Mouse (Mus musculus) liver, embryonic 14.5 days (tissue): ENCODE data around the gene Adssl1. TPM values are rescaled to one million over a fixed set of nuclear protein-coding genes. Genes with fewer than 3 reads are reported as not detected.

Experiments
- ATAC-seq: fragments of 200-750 bp; cut with Nextera tagmentation; 2 replicates; pipeline ENCODE4 v1.8.0; 2017; ENCODE audit warnings: moderate number of reproducible peaks, mild to moderate bottlenecking, moderate library complexity; ENCODE audit not compliant: insufficient read depth
- DNase-seq, 3 experiments: peaks; one replicate each; pipeline ENCODE4 v3.0.0-alpha.2; 2012 to 2013; ENCODE audit warnings: low read depth in 3 of 3, low spot score in 3 of 3
- H3K27ac ChIP-seq: fragments of 300-500 bp; sonication (generic); 2 replicates; pipeline ENCODE4 v1.5.1; 2014; ENCODE audit warnings: moderate library complexity, mild to moderate bottlenecking, control low read depth, inconsistent platforms
- H3K27me3 ChIP-seq: fragments of 300-500 bp; sonication (generic); 2 replicates; pipeline ENCODE4 v1.6.1; 2014; ENCODE audit warnings: mild to moderate bottlenecking, low read length, moderate library complexity; ENCODE audit not compliant: control insufficient read depth, insufficient read depth
- H3K36me3 ChIP-seq: fragments of 300-500 bp; sonication (generic); replicated peaks from 2 replicates; pipeline ENCODE4 v1.6.1; 2014; ENCODE audit warnings: low read depth; ENCODE audit not compliant: control insufficient read depth, insufficient read depth
- H3K4me1 ChIP-seq, 2 experiments: fragments of 200-500 bp in 1 of 2; fragments of 300-500 bp in 1 of 2; sonication (generic) in 1 of 2; replicated peaks; 2 replicates each; pipeline ENCODE4 v1.6.1; 2012 to 2014; ENCODE audit warnings: antibody characterized with exemption in 1 of 2, inconsistent platforms in 1 of 2, low read length in 1 of 2; ENCODE audit not compliant: control insufficient read depth in 2 of 2, insufficient read depth in 2 of 2
- H3K4me2 ChIP-seq: fragments of 300-500 bp; sonication (generic); 2 replicates; pipeline ENCODE4 v1.6.1; 2014; ENCODE audit warnings: low read depth, mild to moderate bottlenecking, control low read depth, moderate library complexity
- H3K4me3 ChIP-seq, 2 experiments: fragments of 200-500 bp in 1 of 2; fragments of 300-500 bp in 1 of 2; sonication (generic) in 1 of 2; 2 replicates each; pipeline ENCODE4 v1.5.1; 2012 to 2014; ENCODE audit warnings: low read depth in 2 of 2, low read length in 2 of 2, mild to moderate bottlenecking in 2 of 2, control low read depth in 1 of 2, inconsistent platforms in 1 of 2, moderate library complexity in 1 of 2; ENCODE audit not compliant: insufficient read depth in 1 of 2
- H3K9ac ChIP-seq: fragments of 300-500 bp; sonication (generic); replicated peaks from 2 replicates; pipeline ENCODE4 v1.6.1; 2014; ENCODE audit warnings: mild to moderate bottlenecking, control low read depth, moderate library complexity
- H3K9me3 ChIP-seq: fragments of 300-500 bp; sonication (generic); 2 replicates; pipeline ENCODE4 v1.6.1; 2016; ENCODE audit warnings: low read length, mixed read lengths; ENCODE audit not compliant: control insufficient read depth
- CTCF ChIP-seq: IDR thresholded peaks from 2 replicates; pipeline ENCODE4 v1.5.1; 2016; ENCODE audit warnings: antibody characterized with exemption, low read depth, control low read depth
- EP300 ChIP-seq: IDR thresholded peaks from 2 replicates; pipeline ENCODE4 v1.6.1; 2016; ENCODE audit warnings: antibody characterized with exemption, low read depth
- WGBS: fragments of 180-500 bp; shearing (Covaris S2); extraction: QIAGEN DNeasy Blood & Tissue Kit; methylation state at CpG from one replicate; pipeline ENCODE4 v1.1.7; 2014; ENCODE audit not compliant: insufficient replicate concordance; 5-methylcytosine and 5-hydroxymethylcytosine counted together
- polyA plus RNA-seq, 2 experiments: library from polyadenylated mRNA; depleted of rRNA in 1 of 2; stranded (reverse) in 1 of 2; unstranded in 1 of 2; fragments of >200 nt; fragmentation: Nextera tagmentation in 1 of 2; extraction: Ambion mirVana in 1 of 2; gene quantifications; 2 replicates each; pipeline versions ENCODE4 v1.2.1 to v1.2.3; 2012 to 2014

Gene Adssl1
- polyA plus RNA-seq, 2 experiments, result 5.4 to 8.5 TPM

- peak; percentile 49 for ATAC-seq
- Histone ChIP-seq H3K4me3 (no peak overlapping the region), H3K4me2 (no peak overlapping the region), H3K36me3 (no peaks in the 10 kb centered on the region), H3K27ac (no peak overlapping the region), H3K27me3 (no peaks in the 10 kb centered on the region), H3K4me1 (no peaks in the 10 kb centered on the region), H3K9me3 (no peaks in the 10 kb centered on the region), H3K9ac (no peak overlapping the region)
- DNase-seq, result no peak
- WGBS, result 32% methylated on average over 6 of the region's 6 CpGs
- TF ChIP-seq EP300 (no peak), CTCF (peak; percentile 94)
These were observed 14.1 kb upstream of the Adssl1 start for GRCm38 (mm10) chr12:112605766-112606165.

GRCm38 (mm10) chr12:112606998-112607397 is 12.8 kb upstream of the Adssl1 start:
- no peak for ATAC-seq
- TF ChIP-seq CTCF (no peak), EP300 (no peak)
- H3K4me2 ChIP-seq, result no peak overlapping the region
- no peak overlapping the region for H3K9ac ChIP-seq
- H3K4me3 ChIP-seq, result no peak overlapping the region
- no peak for DNase-seq
- WGBS, result 70% methylated on average over 6 of the region's 6 CpGs
- H3K27me3 ChIP-seq, result no peaks in the 10 kb centered on the region
- H3K36me3 ChIP-seq, result no peaks in the 10 kb centered on the region
- H3K9me3 ChIP-seq, result no peaks in the 10 kb centered on the region
- H3K27ac ChIP-seq, result no peak overlapping the region
- H3K4me1 ChIP-seq, result no peaks in the 10 kb centered on the region

DNA sequence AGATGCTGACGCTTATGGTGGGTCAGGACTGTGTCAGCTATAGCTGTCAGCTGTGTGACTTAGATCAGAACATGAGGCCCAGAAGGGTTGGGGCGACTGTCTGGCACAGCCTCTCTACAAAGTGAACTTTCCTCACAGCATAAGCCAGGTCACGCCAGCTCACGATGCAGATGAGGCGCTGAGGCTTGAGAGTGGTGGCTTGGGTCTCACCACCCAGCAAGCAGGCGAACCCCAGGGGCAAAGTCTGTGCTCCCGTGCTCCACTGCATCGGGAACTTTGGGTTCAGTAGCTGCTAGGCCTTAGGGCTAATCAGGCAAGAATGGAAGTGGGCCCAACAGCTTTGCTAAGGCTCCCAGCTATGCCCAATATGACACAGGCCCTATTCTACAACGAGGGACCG is 10.8 kb upstream of the Adssl1 start:
- Histone ChIP-seq H3K9ac (no peak overlapping the region), H3K4me3 (no peak overlapping the region), H3K27me3 (no peaks in the 10 kb centered on the region), H3K9me3 (no peaks in the 10 kb centered on the region), H3K27ac (no peak overlapping the region), H3K36me3 (no peaks in the 10 kb centered on the region), H3K4me1 (no peaks in the 10 kb centered on the region), H3K4me2 (no peak overlapping the region)
- TF ChIP-seq EP300 (no peak), CTCF (no peak)
- 74% methylated on average over 10 of the region's 10 CpGs for WGBS
- DNase-seq, result no peak
- ATAC-seq, result no peak

GRCm38 (mm10) chr12:112616668-112617067 is 3.2 kb upstream of the Adssl1 start:
- Histone ChIP-seq H3K27ac (no peak overlapping the region), H3K36me3 (no peaks in the 10 kb centered on the region), H3K4me3 (no peak overlapping the region), H3K4me1 (peaks cover 3 to 9% of the 10 kb centered on the region in 2 experiments; a peak in 2 of 4 replicates), H3K9me3 (no peaks in the 10 kb centered on the region), H3K27me3 (no peaks in the 10 kb centered on the region; the same call in none of the 2 replicates), H3K4me2 (no peak overlapping the region), H3K9ac (no peak overlapping the region)
- ATAC-seq (no peak), DNase-seq (no peak)
- 63% methylated on average over 9 of the region's 9 CpGs for WGBS
- TF ChIP-seq CTCF, result no peak
- TF ChIP-seq EP300, result no peak

DNA sequence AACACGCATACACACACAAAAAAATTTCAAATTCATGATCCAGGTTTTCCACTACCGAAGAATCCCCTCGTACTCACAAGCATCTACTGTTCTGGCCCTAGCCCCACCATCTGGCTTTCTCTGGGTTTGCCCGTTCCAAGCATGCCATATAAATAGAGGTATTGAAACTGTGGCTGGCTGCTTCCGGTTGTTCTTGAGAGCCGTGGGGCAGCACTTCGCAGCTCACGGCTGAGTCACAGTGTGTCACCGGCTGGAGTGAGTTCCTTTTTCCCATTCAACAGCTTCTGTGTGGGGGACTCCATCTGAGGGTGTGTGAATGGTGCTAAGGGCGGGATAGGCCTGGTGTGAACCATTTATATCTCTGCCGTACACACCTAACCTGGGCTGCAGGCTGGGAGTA is 2.7 kb upstream of the Adssl1 start:
- H3K27ac ChIP-seq, result no peak overlapping the region
- TF ChIP-seq EP300 (no peak; the same call in 1 of the 2 replicates), CTCF (no peak)
- no peak overlapping the region for H3K4me3 ChIP-seq
- peaks cover 3 to 9% of the 10 kb centered on the region in 2 experiments; a peak in 2 of 4 replicates for H3K4me1 ChIP-seq
- no peak for ATAC-seq
- WGBS, result 34% methylated on average over 11 of the region's 11 CpGs
- H3K36me3 ChIP-seq, result no peaks in the 10 kb centered on the region
- no peak overlapping the region for H3K4me2 ChIP-seq
- H3K9ac ChIP-seq, result no peak overlapping the region; the same call in 1 of the 2 replicates
- H3K9me3 ChIP-seq, result no peaks in the 10 kb centered on the region
- no peaks in the 10 kb centered on the region; the same call in none of the 2 replicates for H3K27me3 ChIP-seq
- no peak for DNase-seq
